Mouse (Mus musculus): ENCODE measurements around the gene Zbtb42.

Zbtb42 gene

DNA sequence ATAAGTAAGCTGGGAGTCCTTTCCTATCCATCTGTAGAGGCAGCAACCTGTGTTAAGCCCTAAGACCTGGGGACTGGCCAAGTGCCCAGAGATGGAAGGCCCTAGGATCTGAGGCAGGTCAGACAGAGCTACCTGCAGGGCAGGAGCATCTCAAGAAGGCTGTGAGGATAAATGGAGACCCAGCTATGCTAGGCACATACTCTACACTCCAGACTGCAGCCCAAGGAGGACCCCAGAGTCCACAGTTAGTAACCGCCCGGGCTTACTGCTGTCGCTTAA lies 17.4 kb upstream of the Zbtb42 start:
- no peak for DNase-seq (ENCODE audit: low spot score in 2 of 2)

DNA sequence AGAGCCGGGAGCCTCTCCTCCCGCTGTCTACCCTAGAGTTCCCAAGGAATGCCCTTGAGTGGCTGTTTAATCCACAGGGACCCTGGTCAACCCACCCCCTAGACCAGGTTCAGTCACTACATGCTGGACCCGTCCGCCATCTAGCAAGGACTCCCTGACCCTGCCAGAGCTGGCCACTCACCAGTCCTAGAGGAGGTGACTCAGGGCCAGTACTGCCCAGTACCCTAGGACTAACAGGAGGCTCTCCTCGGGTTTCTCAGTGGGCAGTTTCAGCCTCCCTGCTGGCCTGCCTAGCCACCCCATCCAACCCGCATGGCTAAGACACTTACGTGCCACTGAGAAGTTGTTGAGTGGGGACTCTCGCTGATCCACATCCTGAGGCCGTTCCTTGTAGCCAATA lies 16.8 kb upstream of the Zbtb42 start:
- no peak for DNase-seq (ENCODE audit: low spot score in 2 of 2)

DNA sequence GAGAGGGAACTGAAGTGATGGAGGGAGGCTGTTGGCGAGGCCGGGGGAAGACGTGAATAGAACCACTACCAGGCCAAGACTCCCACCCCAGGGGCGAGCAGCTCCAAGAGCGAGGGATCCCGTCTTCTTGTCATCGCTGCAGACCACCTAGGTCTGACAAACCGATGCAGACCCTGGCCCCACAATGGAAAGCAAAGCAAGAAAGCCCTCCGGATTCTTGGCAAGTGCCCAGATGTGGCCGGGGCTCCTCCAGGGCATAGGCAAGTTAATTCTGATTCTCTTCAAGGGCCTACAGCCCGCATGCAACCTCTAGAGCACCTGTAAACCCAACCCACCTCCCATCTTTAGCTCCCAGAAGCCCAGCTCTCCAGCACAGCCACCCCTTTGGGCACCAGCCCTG lies 15.3 kb upstream of the Zbtb42 start:
- no peak for DNase-seq (ENCODE audit: low spot score in 2 of 2)

DNA sequence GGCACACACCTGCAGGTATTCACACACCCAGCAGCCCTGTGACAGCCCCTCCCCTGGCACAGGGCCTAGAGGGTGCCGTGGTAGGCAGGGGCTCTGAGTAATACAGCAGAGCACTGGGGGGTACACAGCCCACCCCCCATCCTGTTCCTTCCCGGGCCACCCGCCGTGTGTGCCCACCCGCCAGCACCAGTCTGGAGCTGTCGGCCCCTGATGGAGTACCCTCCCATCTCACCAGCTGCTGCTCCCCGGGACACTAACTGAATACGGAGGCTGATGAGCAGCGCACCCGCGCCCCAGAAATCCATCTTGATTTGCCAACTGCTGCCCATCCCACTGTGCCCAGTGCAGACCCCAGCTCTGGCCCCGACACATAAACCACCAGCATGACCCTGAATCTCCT lies 14.9 kb upstream of the Zbtb42 start:
- no peak for DNase-seq (ENCODE audit: low spot score in 2 of 2)

DNA sequence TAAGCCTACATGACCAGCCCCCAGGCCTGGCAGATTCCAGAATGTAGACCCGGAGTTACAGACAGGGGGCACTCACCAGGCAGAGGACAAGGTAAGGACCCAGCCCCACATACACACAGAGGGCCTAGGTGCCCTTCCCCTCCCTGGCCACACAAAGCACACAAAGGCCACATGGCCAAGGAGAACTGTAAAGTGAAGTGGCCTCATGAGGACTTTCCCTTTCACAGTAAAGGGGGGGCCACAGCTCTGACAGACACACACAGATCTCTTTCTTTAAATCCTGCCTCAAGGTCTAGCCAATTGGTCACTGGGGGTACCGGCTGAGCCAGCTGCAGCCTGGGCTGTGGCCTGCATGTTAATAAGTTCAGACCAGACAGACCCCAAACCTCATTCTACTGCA lies 14.5 kb upstream of the Zbtb42 start:
- DNase-seq (ENCODE audit: low spot score in 2 of 2) = no peak

DNA sequence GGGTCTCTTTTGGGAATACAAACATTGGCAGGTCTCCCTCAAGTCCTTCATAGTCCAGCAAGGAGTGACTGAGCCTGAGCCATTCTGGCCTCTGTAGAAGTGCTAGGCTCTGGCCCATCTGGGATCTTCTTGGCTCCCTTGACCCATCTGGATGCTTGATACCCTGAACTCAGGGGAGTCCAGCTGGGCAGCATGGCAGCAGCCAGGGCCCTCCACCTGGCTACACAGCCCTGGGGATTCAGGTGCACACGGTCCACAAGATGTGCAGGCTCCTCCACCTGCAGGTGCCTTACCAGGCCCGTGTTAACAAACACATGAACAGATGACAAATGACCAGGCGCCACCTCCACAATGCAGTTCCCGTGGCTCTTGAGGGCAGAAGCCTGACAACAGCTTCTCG lies 14.0 kb upstream of the Zbtb42 start:
- no peak for DNase-seq (ENCODE audit: low spot score in 2 of 2)

DNA sequence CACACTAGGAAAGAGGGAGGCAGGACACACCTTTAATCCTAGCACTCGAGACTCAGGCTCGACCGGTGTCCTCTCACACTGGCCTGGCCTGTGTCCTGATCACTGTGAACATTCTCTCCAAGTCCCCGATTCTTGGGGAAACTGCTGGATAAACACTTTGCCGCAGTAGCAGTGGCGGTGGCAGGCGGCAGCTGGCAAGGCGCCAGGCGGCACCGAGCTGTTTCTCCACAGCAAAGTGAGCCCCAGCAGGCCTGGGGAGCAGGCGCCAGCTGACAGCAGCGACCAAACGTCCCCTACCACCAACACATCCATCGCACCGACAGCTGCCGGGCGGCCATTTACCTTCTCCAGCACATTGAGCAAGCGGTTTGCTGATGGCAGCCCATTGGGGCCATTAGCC lies 13.2 kb upstream of the Zbtb42 start:
- DNase-seq (ENCODE audit: low spot score in 2 of 2) = no peak

DNA sequence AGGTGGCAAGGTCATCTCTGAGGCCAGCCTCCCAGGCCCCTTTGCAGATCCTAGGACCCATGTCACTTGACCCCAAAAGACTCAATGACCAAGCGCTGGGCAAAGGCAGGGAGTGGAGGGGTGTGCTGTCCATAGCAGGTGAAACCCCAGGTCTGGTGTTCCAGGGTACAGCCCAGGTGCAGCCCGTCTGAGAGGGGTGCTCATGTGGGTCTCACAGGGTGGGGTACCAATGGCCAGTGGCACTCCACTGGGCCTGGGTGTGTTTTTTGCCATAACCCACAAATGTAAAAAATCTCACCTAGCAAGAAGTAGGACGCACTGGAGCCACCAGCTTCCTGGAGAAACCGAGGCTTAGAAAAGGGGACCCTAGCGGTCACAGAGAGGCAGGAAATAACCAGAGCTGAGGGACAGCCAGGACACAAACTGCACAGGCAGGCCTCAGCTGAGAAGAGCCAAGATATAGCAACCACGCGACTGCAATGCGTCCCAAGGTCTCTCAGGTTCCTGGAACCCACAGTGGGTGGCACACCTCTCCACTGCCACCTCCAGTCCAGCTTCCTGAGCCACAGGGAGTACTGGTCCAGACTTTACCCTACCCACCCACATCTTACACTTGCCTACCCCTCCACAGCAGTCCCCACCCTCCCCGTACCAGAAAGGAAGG lies 12.6 kb upstream of the Zbtb42 start:
- DNase-seq (ENCODE audit: low spot score in 2 of 2) = no peak

DNA sequence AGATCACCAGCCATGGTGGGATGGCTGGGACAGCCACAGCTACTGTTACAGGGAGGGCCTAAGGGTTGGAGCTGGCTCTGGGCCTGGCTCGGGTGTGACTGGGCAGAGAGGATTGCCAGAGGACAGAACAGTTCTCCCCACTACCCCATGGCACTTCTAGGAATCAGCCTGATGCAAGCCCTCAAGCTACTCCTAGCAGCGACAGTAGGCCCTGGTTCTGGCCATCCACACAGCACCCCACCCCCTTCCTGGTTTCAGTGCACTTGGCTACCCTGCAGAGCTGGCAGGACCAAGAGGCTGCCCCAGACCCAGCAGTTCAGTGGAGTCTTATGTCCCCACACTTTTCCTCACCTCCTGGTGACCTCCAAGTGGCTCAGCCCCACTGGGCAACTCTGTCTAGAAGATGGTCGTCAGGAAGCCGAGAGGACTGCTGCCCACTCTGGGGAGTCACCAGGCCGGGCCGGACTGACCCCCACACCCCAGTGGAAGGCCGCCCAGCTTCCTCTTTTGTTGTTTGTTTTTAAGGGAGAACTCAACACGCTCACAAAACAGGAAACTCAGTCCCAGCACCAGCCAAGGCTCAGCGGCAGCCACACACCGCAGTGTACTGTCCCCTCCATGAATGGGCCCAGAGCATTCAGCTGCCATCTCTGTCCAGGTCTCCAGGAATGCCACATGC lies 10.9 kb upstream of the Zbtb42 start:
- peak in 1 of 2 experiments; percentile 33 for DNase-seq (ENCODE audit: low spot score in 2 of 2)

DNA sequence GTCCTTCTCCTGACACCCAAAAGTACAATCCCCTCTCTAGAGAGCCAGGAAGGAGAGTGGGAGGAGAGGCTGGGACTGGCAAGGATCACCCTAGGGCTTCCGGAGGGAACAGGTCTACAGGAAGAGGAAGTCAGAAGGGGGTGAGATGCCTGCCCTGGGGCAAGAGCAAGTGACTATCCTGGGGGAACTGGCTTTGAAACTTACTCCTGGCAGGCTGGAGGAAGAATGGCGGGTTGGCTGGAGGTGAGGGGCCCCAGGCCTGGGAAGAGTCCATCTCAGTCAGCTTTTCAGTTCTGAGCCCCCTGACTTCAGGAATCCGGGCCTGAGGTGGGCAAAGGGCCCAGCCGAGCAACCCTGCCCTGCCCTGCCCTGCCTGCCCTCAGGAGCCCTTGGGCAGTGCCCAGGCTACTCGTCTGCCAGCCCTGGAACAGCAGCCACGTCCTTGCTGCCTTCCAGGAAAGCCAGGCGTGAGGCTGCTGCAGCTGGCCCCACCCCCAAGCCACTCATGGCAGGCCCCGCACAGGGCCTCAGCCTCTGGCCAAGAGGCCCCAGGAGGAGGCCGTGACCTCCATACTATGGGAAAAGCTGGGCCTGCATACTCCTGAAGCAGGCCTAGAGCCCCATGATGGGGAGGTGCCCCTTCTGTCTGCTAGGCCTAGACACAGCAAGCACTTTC lies 7.8 kb upstream of the Zbtb42 start:
- no peak for DNase-seq (ENCODE audit: low spot score in 2 of 2)

DNA sequence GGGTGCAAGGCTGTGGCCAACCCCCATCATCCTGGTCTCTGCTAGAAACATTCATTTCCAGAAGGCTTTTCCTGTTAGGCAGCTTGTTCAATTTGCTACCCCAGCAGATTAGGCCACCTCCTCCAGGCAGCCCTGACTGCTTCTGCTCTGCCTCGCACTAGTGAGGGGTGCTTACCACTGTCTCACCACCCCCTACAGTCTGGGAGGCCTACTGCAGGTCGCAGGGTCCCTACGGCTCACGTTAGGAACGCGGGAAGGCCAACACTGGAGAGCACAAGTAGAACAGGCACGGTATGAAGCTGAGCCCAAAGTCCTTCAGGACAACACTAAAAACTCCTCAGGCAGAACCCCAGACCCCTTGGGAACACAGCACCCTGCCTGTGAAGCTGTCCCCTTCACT lies 6.7 kb upstream of the Zbtb42 start:
- DNase-seq (ENCODE audit: low spot score in 2 of 2) = no peak

DNA sequence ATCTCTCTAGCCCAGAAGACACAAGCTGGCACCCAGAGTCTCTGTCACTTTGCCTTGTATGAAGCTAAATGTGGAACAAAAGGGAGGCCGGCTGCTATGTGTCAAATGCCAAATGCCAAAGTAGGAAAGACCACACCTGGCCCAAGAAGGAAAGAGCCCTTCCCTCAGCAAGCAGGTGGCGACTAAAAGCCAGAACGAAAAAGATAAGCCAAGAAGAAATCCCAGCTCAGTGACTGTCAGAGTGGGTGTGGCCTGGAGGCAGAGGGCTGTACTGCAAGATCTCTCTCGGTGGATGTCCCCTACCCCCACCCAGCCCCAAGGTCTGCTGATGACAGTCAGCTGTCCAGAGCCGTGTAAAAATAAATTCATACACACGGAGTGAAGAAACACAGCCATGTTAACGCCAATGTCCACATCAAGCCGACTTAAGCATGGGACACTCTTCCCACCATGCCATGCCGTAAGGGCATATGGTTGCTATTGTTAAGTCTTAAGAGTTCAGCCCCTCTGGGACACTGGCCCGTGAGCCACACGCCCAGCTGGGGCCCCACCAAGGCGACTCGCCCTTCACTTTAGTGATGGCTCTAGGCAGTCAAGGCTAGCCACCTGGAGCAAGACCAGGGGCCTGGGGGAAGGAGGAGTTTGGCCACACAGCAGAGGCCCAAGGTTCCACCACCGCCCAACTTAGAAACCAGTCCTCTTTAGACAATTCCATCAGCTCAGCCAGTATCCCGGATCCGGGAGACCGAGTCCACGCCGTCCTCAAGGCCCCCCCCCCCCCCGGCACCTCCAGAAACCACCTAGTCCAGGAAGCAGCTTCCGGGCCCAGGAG lies 5.7 kb upstream of the Zbtb42 start:
- peak; percentile 17 to 36 for DNase-seq (ENCODE audit: low spot score in 2 of 2)

DNA sequence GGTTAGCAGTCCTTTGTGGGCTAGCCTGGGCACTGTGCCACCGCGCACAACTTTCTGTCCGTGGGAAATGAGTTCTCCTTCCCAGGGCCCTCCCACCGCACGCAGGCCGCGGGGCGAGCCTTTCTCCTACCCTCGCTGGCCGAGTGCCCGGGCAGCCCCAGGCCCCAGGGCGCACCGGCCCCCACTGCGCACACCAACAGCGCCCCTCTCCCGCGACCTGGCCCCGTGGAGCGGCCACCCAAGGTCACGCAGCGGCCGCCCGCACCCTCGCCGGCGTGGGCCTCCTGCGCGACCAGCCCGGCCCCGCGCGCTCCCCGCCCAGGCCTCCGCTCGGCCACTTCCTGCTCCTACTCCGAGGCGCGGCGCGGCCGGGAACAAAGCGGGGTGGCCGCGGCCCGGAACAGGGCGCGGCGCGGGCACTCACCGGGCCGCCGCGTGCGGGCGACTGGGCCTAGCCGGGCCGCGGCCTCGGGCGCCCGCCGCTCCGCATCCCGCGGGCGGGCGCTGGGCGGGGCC lies 5.0 kb upstream of the Zbtb42 start:
- peak; percentile 22 to 29 for DNase-seq (ENCODE audit: low spot score in 2 of 2)

DNA sequence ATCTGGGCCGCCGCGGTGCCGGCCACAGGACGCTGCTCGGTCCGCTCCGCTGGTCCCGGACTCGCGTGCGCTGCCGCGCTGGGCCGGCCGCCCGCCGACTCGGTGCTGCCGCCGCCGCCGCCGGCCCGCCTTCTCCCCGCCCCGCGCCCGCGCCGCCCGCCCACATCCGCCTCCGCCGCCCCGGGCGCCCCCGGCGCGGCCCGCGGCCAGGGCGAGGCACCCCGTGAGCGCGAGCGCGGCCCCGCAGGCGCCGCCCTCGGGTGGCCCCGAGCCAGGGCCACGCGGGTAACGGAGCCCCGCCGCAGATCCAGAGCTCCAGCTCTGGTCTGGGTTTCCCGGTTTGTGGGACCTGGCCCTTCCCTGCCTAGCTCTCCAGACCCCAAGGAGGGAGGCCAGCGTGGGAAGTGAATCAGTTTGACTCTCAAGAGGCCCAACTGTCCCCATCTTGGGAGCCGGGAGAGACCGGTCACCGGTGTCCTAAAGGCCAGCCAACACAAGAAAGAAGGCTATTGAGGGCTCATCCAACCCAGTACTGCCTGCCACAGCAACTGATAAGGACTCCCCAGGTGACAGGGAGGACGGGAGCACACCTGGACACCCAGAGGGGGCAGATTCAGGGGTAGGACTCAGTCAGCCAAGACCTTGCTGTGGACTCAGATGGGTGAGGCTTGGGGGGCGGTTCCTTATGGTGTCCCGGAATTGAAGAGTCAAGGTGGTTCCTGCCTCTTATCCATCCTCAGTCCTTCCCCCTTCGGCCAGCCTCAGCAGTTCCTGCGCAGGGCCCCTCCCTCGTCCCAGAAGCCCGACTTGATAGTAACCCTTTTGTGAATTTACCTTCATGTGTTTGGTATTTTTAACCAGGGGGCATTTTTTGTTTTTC lies 4.3 kb upstream of the Zbtb42 start, which contains the start of gene Akt1:
Gene Akt1 (minus strand): TSS at position 753 of the 880 bp plus-strand sequence.
- peak; percentile 50 to 55 for DNase-seq (ENCODE audit: low spot score in 2 of 2)

DNA sequence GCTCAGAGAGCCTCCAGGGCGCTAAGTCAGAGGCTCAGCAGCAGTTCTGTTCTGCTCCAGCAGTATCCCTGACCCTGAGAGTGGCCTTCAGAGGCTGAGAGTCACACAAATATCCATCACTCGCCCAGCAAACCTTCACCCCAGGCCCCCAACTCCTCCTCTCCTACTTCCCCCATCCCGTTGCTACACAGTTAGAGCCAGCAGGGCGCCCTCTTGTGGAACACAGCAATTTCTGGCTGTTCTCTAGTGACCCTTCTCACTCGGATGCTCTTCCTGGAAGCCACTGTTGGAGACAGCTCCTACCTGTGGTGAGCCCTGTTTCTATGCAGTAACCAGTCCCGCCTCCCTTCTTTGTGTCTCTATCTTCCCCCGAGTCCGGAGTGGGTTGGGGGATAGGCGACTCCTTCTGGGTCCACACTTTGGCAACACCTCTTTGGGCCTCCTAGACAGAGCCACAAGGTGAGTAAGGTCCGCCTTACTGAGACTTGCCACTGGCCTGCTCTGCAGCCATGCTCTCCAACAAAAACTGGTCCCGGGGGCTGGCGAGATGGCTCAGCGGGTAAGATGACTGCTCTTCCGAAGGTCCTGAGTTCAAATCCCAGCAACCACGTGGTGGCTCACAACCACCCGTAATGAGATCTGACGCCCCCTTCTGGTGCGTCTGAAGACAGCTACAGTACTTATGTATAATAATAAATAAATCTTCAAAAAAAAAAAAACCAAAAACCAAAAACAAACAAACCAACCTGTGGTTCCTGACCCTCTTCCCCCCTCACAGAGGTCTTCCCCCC lies 3.2 kb upstream of the Zbtb42 start:
- peak; percentile 75 to 84 for DNase-seq (ENCODE audit: low spot score in 2 of 2)

DNA sequence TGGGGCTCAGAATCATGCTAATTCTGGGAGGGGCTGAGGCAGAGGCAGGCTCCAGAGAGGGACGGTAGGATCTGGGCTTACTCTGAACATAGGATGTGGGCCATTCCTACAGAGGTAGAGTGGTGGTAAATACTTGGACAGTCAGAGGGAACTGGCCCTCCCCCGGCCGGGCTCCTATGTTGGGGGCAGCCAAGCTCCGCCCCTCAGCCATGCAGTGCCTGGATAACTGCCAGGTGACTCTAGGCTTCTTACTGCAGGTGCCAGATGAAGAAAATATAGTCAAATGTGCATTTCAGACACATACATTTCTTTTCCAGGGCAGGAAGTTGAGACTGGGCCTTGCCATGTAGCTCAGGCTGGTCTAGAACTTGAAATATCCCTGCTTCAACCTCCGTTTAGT lies 1.6 kb upstream of the Zbtb42 start:
- DNase-seq (ENCODE audit: low spot score in 2 of 2) = no peak

DNA sequence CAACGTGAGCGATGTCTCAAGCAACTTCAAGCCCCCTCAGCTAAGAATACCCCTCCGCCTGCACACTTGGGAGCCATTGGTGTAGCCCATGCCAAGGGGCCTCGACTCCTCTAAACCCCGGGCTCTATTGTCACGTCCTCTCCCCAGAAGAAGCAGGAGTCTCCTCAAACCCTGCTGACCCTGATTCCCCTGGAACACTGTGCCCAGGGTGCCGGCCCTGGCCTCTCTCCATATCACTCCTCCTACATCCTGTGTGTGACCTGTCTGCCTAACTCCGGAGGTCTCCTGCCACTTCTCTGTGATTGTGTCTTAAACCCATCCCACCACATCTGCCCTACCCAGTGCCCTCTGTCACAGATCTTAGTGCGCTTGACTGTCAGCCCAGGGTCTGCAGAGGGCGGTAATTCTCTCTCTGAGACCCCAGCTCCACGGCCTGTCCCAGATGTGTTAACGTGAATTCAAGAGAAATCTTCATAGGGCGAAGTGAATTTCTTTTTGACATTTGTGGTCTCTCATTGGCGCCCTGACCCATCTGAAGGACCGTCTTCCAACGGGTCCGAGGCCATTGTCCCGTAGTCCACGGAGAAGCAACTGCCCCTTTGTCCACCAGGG lies 579 bp upstream of the Zbtb42 start:
- DNase-seq (ENCODE audit: low spot score in 2 of 2) = no peak

DNA sequence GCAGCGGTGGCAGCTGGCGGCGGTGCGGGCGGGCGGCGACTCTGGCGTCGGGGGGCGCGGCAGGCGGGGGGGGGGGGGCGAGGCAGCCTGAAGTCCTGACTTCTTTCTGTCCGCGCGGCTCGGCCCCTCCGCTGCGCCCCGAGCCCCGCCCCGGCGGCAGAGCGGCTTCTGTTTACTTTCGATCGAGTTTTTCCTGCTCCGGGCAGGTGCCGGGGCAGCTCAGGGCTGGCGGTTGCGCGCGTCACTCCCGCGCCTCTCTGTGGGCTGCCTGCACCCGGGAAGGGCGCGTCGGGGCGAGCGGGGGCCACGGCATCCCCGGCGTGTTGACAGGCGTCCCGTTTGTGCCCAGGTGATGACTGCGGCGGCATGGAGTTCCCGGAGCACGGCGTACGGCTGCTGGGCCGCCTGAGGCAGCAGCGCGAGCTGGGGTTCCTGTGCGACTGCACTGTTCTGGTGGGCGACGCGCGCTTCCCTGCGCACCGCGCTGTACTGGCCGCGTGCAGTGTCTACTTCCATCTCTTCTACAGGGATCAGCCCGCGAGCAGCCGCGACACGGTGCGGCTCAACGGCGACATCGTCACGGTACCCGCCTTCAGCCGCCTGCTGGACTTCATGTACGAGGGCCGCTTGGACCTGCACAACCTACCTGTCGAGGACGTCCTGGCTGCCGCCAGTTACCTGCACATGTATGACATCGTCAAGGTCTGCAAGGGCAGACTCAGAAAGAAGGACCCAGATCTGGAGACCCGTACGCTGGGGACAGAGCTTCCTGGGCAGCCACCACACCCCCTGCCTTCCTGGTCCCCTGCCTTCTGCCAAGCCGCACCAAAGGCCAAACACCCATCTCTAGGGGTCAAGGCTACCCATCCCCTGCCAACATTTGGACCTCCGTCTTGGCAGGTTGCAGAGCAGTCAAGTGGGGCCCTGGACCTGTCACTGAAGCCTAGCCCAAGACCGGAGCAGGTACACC lies 684 bp downstream of the Zbtb42 start:
- peak; percentile 30 to 31 for DNase-seq (ENCODE audit: low spot score in 2 of 2)

DNA sequence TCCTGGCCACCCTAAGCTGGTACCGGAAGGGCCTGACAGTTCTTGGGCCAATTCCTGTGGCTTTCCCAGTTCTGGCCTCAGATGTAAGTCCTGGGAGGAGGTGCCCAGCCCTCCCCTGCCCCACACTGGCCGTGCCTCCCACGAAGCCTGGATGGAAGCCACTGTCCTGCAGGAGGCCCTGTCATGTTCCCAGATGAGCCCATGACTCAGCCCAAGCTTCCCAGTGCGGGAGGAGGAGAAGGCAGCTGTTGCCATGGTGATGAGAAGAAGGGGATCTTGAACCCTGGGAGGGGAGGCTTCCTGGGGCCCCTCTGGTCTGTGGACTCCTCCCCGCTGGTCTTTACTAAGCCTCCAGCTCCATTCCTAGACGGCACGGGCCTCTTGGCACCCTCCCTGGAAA lies 4.7 kb downstream of the Zbtb42 start:
- no peak for DNase-seq (ENCODE audit: low spot score in 2 of 2)
